Mouse (Mus musculus): Measurements from ENCODE around the gene Mpv17l2. TPM values are rescaled to one million over a fixed set of nuclear protein-coding genes. Genes with fewer than 3 reads are reported as not detected.

Gene Mpv17l2
- polyA plus RNA-seq, 1 experiment from 2014 or later, result 35.7 TPM

DNA sequence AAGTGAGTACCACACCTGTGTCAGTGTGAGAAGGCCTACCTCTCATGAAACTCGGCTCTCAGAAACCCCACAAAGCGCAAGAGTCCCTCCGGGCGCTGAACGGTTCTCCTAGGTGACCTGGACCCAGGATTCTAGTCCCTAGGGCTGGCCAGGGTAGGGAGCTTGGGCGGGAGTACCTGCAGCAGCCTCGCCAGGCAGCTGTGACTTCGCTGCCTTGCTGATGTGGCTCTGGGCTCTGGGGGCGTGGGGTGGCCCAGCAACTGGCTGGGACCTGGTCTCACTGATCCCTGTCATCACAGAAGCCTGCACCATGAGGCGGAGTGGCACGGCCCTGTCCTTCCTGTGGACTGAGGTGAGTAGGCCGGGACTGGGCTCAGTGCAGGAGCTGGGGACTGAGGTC lies 36.5 kb downstream of the Mpv17l2 start:
- H3K36me3 ChIP-seq (ENCODE audit: control insufficient read depth, insufficient read depth, low read length), result no peaks in the 10 kb centered on the region
- no peak for ATAC-seq
- no peaks in the 10 kb centered on the region for H3K9me3 ChIP-seq (replicated peaks; ENCODE audit: control insufficient read depth, low read length, poor library complexity, severe bottlenecking)
- no peak overlapping the region for H3K4me3 ChIP-seq (ENCODE audit: low read depth, low read length)
- no peak overlapping the region for H3K4me2 ChIP-seq (ENCODE audit: low read length)
- no peak overlapping the region for H3K27ac ChIP-seq (ENCODE audit: low read length)
- no peak overlapping the region for H3K9ac ChIP-seq (ENCODE audit: low read depth, low read length)
- WGBS, result 85% methylated on average over 12 of the region's 12 CpGs
- peaks cover 22% of the 10 kb centered on the region for H3K27me3 ChIP-seq (ENCODE audit: control insufficient read depth, insufficient read depth, low read depth, low read length)
- no peaks in the 10 kb centered on the region for H3K4me1 ChIP-seq (ENCODE audit: control insufficient read depth, insufficient read depth, low read length)

DNA sequence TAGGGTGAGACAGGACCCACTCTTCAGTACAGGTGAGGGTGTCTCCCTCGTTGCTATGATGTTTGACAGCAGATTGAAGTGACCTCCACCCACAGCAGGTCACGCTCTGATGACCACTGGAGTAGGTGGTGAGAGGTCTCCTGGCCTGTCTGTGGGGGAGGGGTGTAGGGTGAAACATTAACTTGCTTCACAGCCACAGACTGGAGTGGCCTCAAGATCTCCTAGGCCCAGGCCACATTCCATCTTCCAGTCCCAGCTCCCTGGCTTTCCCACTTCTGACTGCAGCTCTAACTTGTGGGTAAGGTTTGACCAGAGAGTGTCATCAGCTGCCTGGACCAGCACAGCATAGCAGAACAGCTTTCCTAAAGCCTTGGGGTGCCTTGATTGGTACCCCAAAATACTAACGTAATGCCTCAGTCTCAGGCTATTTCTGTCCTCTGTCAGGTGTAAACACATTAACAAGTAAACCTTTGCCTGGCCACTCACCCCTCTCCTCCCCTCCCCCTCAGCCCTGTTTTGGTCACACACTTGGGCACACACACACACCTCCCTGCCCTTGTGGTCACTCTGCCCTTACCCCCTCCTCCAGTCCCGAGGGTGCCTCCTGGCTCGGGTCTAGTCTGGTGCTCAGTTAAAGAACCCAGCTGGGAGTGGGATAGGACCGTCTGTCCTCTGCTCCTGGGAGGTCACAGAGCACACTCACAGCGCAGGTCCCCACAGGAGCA lies 37.1 kb downstream of the Mpv17l2 start, which contains the start of gene Pde4c:
Gene Pde4c (plus strand): TSS at position 235 of the 725 bp plus-strand sequence.
- H3K36me3 ChIP-seq (ENCODE audit: control insufficient read depth, insufficient read depth, low read length), result no peaks in the 10 kb centered on the region
- no peaks in the 10 kb centered on the region for H3K4me1 ChIP-seq (ENCODE audit: control insufficient read depth, insufficient read depth, low read length)
- no peak for ATAC-seq
- H3K4me3 ChIP-seq (ENCODE audit: low read depth, low read length), result no peak within 1 kb of the TSS
- WGBS, result 72% methylated on average over 7 of the region's 7 CpGs
- no peak within 1 kb of the TSS for H3K27ac ChIP-seq (ENCODE audit: low read length)
- peaks cover 16% of the 10 kb centered on the region; the same call in 1 of the 2 replicates for H3K27me3 ChIP-seq (ENCODE audit: control insufficient read depth, insufficient read depth, low read depth, low read length)
- H3K9ac ChIP-seq (ENCODE audit: low read depth, low read length), result no peak within 1 kb of the TSS
- H3K4me2 ChIP-seq (ENCODE audit: low read length), result no peak within 1 kb of the TSS
- no peaks in the 10 kb centered on the region for H3K9me3 ChIP-seq (replicated peaks; ENCODE audit: control insufficient read depth, low read length, poor library complexity, severe bottlenecking)

DNA sequence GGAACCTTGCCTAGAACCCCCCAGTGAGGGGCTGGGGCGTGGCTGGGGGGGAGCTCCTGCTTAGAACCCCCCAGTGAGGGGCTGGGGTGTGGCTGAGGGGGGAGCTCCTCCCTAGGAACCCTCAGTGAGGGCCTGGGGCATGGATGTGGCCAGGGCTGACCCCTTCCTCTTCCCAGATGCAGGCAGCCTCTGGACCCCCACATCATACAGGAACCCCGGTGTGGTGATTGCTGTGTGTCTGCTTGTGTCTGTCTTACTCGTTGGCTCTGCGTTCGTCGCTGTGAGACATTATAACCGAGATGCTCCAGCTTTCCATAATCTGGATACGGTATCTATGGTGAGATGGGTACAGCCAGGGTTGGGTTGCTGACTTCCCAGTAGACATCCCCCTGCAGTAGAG lies 39.1 kb downstream of the Mpv17l2 start:
- H3K4me1 ChIP-seq (ENCODE audit: control insufficient read depth, insufficient read depth, low read length), result no peaks in the 10 kb centered on the region
- 85% methylated on average over 8 of the region's 8 CpGs for WGBS
- H3K27ac ChIP-seq (ENCODE audit: low read length), result no peak overlapping the region
- peaks cover 5% of the 10 kb centered on the region; the same call in 1 of the 2 replicates for H3K27me3 ChIP-seq (ENCODE audit: control insufficient read depth, insufficient read depth, low read depth, low read length)
- H3K4me3 ChIP-seq (ENCODE audit: low read depth, low read length), result no peak overlapping the region
- H3K4me2 ChIP-seq (ENCODE audit: low read length), result no peak overlapping the region
- ATAC-seq, result no peak
- H3K9ac ChIP-seq (ENCODE audit: low read depth, low read length), result no peak overlapping the region
- H3K9me3 ChIP-seq (replicated peaks; ENCODE audit: control insufficient read depth, low read length, poor library complexity, severe bottlenecking), result no peaks in the 10 kb centered on the region
- no peaks in the 10 kb centered on the region for H3K36me3 ChIP-seq (ENCODE audit: control insufficient read depth, insufficient read depth, low read length)

DNA sequence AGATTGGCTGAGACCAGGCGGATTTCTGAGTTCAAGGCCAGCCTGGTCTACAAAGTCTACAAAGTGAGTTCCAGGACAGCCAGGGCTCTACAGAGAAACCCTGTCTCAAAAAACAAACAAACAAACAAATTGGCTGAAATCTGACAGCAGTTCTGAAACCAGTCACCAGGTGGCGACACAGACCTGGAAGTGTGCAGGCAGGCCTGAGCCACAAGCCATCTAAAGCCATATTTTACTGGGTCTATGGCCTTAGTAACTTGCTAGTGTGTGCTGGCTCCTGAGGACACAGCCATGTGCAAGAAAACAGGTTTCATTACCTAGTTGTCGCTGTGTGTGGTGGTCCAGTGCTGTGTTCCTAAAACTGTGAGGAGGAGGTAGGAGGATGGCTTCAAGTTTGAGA lies 40.0 kb downstream of the Mpv17l2 start:
- Histone ChIP-seq H3K9ac (ENCODE audit: low read depth, low read length) (no peak overlapping the region), H3K4me1 (ENCODE audit: control insufficient read depth, insufficient read depth, low read length) (no peaks in the 10 kb centered on the region), H3K4me2 (ENCODE audit: low read length) (no peak overlapping the region), H3K27ac (ENCODE audit: low read length) (no peak overlapping the region), H3K4me3 (ENCODE audit: low read depth, low read length) (no peak overlapping the region), H3K27me3 (ENCODE audit: control insufficient read depth, insufficient read depth, low read depth, low read length) (no peaks in the 10 kb centered on the region), H3K9me3 (replicated peaks; ENCODE audit: control insufficient read depth, low read length, poor library complexity, severe bottlenecking) (no peaks in the 10 kb centered on the region), H3K36me3 (ENCODE audit: control insufficient read depth, insufficient read depth, low read length) (no peaks in the 10 kb centered on the region)
- ATAC-seq, result peak; percentile 69
- 4% methylated on average over 3 of the region's 3 CpGs for whole genome bisulfite sequencing

DNA sequence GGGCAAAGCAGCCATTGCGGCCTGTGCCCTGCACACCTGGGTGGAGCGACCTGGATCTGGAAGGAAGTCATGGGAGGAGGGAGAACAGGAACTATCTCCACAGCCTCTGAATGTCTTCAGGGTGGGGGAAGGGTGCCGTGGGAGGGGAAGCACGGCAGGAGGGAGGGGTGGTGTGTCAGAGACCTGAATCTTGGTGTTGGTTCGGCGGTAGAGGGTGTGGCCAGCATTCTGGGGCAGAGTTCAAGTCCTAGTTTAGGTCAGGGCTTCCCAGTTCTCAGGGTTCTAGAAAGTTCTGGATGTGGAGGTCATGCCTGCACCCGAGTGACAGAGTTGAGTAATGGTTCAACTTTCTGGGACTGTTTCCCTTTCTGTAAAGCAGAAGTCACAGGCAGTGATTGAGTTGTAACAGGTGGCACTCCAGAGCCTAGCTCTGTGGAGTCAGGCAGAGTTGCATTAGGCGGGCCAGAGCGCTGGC lies 40.9 kb downstream of the Mpv17l2 start:
- Histone ChIP-seq H3K36me3 (ENCODE audit: control insufficient read depth, insufficient read depth, low read length) (no peaks in the 10 kb centered on the region), H3K4me2 (ENCODE audit: low read length) (no peak overlapping the region), H3K9me3 (replicated peaks; ENCODE audit: control insufficient read depth, low read length, poor library complexity, severe bottlenecking) (no peaks in the 10 kb centered on the region), H3K4me1 (ENCODE audit: control insufficient read depth, insufficient read depth, low read length) (no peaks in the 10 kb centered on the region), H3K4me3 (ENCODE audit: low read depth, low read length) (no peak overlapping the region), H3K27ac (ENCODE audit: low read length) (no peak overlapping the region), H3K9ac (ENCODE audit: low read depth, low read length) (no peak overlapping the region), H3K27me3 (ENCODE audit: control insufficient read depth, insufficient read depth, low read depth, low read length) (no peaks in the 10 kb centered on the region)
- no peak for ATAC-seq
- WGBS, result 69% methylated on average over 9 of the region's 9 CpGs

DNA sequence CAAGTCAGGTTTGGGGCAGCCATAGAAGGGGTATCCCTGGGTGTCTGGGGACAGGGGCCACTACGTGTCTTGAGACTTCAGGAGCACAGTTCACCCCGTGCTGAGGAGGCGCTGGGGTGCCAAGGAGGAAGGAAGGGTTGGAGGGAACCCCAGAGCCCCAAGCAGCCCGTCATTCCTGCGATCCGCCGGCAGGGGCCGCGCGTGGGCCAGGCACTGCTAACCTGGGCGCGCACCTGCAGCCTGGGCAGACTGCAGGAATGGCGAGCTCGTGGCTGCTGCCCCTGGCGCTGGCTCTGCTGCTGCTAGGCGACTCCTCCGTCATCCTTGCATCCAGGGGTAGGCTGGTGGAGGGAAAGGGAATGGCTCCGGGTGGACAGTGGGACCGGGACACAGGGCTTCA lies 42.4 kb downstream of the Mpv17l2 start, which contains the start of gene Gm3336:
Gene Gm3336 (plus strand): TSS at position 247 of the 400 bp plus-strand sequence.
- H3K4me2 ChIP-seq (ENCODE audit: low read length), result no peak within 1 kb of the TSS
- WGBS, result 4% methylated on average over 19 of the region's 19 CpGs
- no peaks in the 10 kb centered on the region for H3K9me3 ChIP-seq (replicated peaks; ENCODE audit: control insufficient read depth, low read length, poor library complexity, severe bottlenecking)
- H3K4me1 ChIP-seq (ENCODE audit: control insufficient read depth, insufficient read depth, low read length), result no peaks in the 10 kb centered on the region
- H3K27ac ChIP-seq (ENCODE audit: low read length), result no peak within 1 kb of the TSS
- ATAC-seq, result 0 out of 2 replicates have a peak, but pooled peaks have one; percentile 13
- H3K27me3 ChIP-seq (ENCODE audit: control insufficient read depth, insufficient read depth, low read depth, low read length), result no peaks in the 10 kb centered on the region
- H3K36me3 ChIP-seq (ENCODE audit: control insufficient read depth, insufficient read depth, low read length), result no peaks in the 10 kb centered on the region
- H3K4me3 ChIP-seq (ENCODE audit: low read depth, low read length), result no peak within 1 kb of the TSS
- H3K9ac ChIP-seq (ENCODE audit: low read depth, low read length), result no peak within 1 kb of the TSS

DNA sequence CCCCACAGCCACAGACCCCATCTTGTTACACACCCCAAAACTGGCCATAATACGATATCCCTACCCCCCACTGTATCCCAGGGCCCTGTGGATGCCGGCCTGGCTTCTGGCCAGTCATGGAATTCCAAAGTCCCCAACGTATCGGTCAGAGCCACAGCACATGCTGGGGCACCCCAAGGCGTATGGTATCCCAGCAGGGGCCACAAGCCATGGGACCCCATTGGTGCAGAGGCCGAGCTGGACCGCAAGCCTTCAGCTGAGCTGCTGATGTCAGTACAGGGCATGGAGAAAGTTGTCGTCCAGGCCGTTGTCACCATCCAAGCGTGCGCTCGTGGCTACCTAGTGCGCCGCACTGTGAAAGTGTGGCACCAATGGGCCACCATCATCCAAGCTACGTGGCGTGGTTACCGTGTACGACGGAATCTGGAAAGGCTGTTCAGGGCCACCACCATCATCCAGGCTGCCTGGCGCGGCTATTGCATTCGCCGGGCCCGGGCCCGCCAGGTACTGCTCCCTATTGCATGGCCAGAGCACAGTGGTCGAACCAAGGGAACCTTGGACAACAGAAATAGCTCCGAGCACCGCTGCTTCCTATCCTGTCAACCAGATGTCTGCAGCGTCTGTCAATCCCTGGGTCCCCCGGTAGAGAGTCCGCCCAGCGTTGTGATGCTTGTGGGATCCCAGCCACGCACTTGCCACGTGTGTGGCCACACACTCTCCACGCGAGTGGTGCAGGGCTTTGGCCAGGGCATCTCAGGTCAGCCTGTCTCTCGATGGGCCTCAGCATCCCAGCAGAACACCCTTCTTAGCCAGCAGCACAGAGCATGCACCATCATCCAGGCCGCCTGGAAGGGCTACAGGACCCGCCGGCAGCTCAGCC lies 44.0 kb downstream of the Mpv17l2 start:
- no peak overlapping the region for H3K4me2 ChIP-seq (ENCODE audit: low read length)
- no peak overlapping the region for H3K4me3 ChIP-seq (ENCODE audit: low read depth, low read length)
- H3K4me1 ChIP-seq (ENCODE audit: control insufficient read depth, insufficient read depth, low read length), result no peaks in the 10 kb centered on the region
- H3K36me3 ChIP-seq (ENCODE audit: control insufficient read depth, insufficient read depth, low read length), result no peaks in the 10 kb centered on the region
- no peak for ATAC-seq
- no peaks in the 10 kb centered on the region for H3K27me3 ChIP-seq (ENCODE audit: control insufficient read depth, insufficient read depth, low read depth, low read length)
- no peak overlapping the region for H3K9ac ChIP-seq (ENCODE audit: low read depth, low read length)
- no peak overlapping the region for H3K27ac ChIP-seq (ENCODE audit: low read length)
- 88% methylated on average over 40 of the region's 40 CpGs for WGBS
- no peaks in the 10 kb centered on the region for H3K9me3 ChIP-seq (replicated peaks; ENCODE audit: control insufficient read depth, low read length, poor library complexity, severe bottlenecking)

DNA sequence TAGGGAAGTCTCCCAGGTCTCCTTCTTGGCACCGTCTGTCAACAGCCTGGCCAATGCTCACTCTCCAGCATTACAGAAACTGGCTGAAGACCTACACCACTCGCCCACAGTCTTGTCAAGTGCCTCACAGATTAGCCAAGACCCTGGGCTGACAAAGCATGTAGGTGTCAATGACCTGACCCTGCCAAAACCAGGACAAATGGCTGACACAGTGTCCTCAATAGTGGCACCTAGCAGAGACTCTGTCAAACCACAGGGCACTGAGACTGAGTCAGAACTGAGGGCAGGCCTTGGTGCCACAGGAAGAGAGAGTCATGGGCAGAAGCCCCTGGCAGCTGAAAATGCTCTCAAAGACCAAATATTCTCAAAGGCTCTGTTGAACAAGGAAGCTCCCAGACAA lies 45.7 kb downstream of the Mpv17l2 start:
- Histone ChIP-seq H3K9ac (ENCODE audit: low read depth, low read length) (no peak overlapping the region), H3K4me3 (ENCODE audit: low read depth, low read length) (no peak overlapping the region), H3K9me3 (replicated peaks; ENCODE audit: control insufficient read depth, low read length, poor library complexity, severe bottlenecking) (no peaks in the 10 kb centered on the region), H3K27me3 (ENCODE audit: control insufficient read depth, insufficient read depth, low read depth, low read length) (no peaks in the 10 kb centered on the region), H3K4me2 (ENCODE audit: low read length) (no peak overlapping the region), H3K27ac (ENCODE audit: low read length) (no peak overlapping the region), H3K36me3 (ENCODE audit: control insufficient read depth, insufficient read depth, low read length) (no peaks in the 10 kb centered on the region), H3K4me1 (ENCODE audit: control insufficient read depth, insufficient read depth, low read length) (no peaks in the 10 kb centered on the region)
- no peak for ATAC-seq
- WGBS, result 75% methylated on average over 2 of the region's 2 CpGs

DNA sequence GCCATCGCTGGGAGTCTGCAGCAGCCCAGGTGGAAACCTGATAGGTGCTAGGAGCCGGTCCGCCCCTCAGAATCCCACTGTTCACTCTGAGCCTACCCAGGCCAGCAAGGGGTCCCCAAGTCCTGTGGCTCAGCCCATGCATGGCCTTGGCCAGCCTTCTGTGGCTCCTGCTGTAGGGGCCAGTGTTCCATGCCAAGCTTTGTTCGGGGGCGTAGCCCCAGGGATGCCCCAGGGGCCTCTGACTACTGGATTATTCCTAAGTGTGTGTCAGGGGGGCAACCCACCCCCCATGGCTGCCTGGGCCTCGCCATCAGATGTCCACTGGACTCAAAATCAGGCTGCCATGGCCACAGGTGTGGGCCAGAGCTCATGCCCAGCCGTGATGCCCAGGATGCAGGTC lies 46.8 kb downstream of the Mpv17l2 start:
- Histone ChIP-seq H3K27me3 (ENCODE audit: control insufficient read depth, insufficient read depth, low read depth, low read length) (no peaks in the 10 kb centered on the region), H3K4me3 (ENCODE audit: low read depth, low read length) (no peak overlapping the region), H3K4me2 (ENCODE audit: low read length) (no peak overlapping the region), H3K9me3 (replicated peaks; ENCODE audit: control insufficient read depth, low read length, poor library complexity, severe bottlenecking) (no peaks in the 10 kb centered on the region), H3K27ac (ENCODE audit: low read length) (no peak overlapping the region), H3K36me3 (ENCODE audit: control insufficient read depth, insufficient read depth, low read length) (no peaks in the 10 kb centered on the region), H3K9ac (ENCODE audit: low read depth, low read length) (no peak overlapping the region), H3K4me1 (ENCODE audit: control insufficient read depth, insufficient read depth, low read length) (no peaks in the 10 kb centered on the region)
- ATAC-seq, result no peak
- 82% methylated on average over 7 of the region's 7 CpGs for WGBS

All from midbrain, embryonic 16.5 days (tissue).